Mouse (Mus musculus) heart, adult 2 months (tissue): Measurements from ENCODE around the gene Sowahb. TPM values are rescaled to one million over a fixed set of nuclear protein-coding genes. Genes with fewer than 3 reads are reported as not detected.

Source experiments
- DNase-seq, 2 experiments: peaks; one replicate each; pipeline ENCODE4 v3.0.0; 2021
- H3K27ac ChIP-seq: fragments of 200-600 bp; 2 replicates; pipeline ENCODE4 v1.8.1; 2022
- H3K27me3 ChIP-seq: fragments of 200-500 bp; 2 replicates; pipeline ENCODE4 v1.6.1; 2012; ENCODE audit warnings: mild to moderate bottlenecking, low read length, inconsistent platforms, mixed read lengths; ENCODE audit not compliant: control insufficient read depth, insufficient read depth
- H3K36me3 ChIP-seq: fragments of 200-500 bp; 2 replicates; pipeline ENCODE4 v1.6.1; 2012; ENCODE audit warnings: low read length, inconsistent platforms; ENCODE audit not compliant: control insufficient read depth, insufficient read depth
- H3K4me1 ChIP-seq: fragments of 200-500 bp; 2 replicates; pipeline ENCODE4 v1.6.1; 2011; ENCODE audit warnings: low read length; ENCODE audit not compliant: control insufficient read depth, insufficient read depth
- H3K4me3 ChIP-seq: fragments of 200-600 bp; 2 replicates; pipeline ENCODE4 v1.8.1; 2022
- H3K79me2 ChIP-seq: fragments of 200-500 bp; replicated peaks from 2 replicates; pipeline ENCODE4 v1.6.1; 2012; ENCODE audit warnings: mild to moderate bottlenecking, inconsistent platforms, low read length, moderate library complexity, mixed read lengths; ENCODE audit not compliant: control insufficient read depth, insufficient read depth
- H3K9ac ChIP-seq: fragments of 200-500 bp; 2 replicates; pipeline ENCODE4 v1.6.1; 2012; ENCODE audit warnings: low read depth, mild to moderate bottlenecking, control low read depth, inconsistent platforms, low read length, mixed read lengths
- CTCF ChIP-seq: fragments of 200-600 bp; IDR thresholded peaks from 2 replicates; pipeline ENCODE4 v1.8.1; 2022; ENCODE audit warnings: antibody characterized with exemption, mild to moderate bottlenecking, moderate library complexity
- EP300 ChIP-seq: fragments of 200-500 bp; IDR thresholded peaks from 2 replicates; pipeline ENCODE4 v1.6.1; 2011; ENCODE audit warnings: low read depth, low read length, control low read depth; ENCODE audit not compliant: insufficient read depth
- POLR2A ChIP-seq: fragments of 200-500 bp; IDR thresholded peaks from 2 replicates; pipeline ENCODE4 v1.6.1; 2011; ENCODE audit warnings: mild to moderate bottlenecking, low read depth, low read length, control low read depth; ENCODE audit not compliant: insufficient read depth
- whole genome bisulfite sequencing: fragments of 180-500 bp; shearing (Covaris S2); methylation state at CpG from one replicate; pipeline ENCODE4 v1.1.7; 2018; 5-methylcytosine and 5-hydroxymethylcytosine counted together
- intact Hi-C: fragments of 180-260 bp; cut with DNase I; formaldehyde crosslinking; loops from one replicate; pipeline ENCODE4 v1.15.1; 2025
- polyA plus RNA-seq: library from polyadenylated mRNA; depleted of rRNA; stranded (reverse); fragments of >200 nt; gene quantifications from 2 replicates; pipeline ENCODE4 v1.2.3, GENCODE M21; 2012
- total RNA-seq, 2 experiments: library from RNA; stranded (reverse); gene quantifications; 2 replicates each; pipeline ENCODE4 v1.2.3; 2021

The Sowahb gene
- total and polyA plus RNA-seq, 3 experiments: 0.04 to 0.08 TPM; not detected in 1

- Histone ChIP-seq H3K9ac (no peak overlapping the region), H3K27ac (no peak overlapping the region), H3K4me3 (no peak overlapping the region), H3K4me1 (peaks cover 1% of the 10 kb centered on the region), H3K27me3 (no peaks in the 10 kb centered on the region), H3K79me2 (no peaks in the 10 kb centered on the region), H3K36me3 (no peaks in the 10 kb centered on the region)
- no peak for DNase-seq
- TF ChIP-seq POLR2A (no peak), EP300 (no peak), CTCF (peak; percentile 47)
- 73% methylated on average over 8 of the region's 8 CpGs for WGBS
- intact Hi-C loops: no loop called here
Measured at GRCm38 (mm10) chr5:93053606-93054397, 9.0 kb upstream of the Sowahb start.

- no peaks in the 10 kb centered on the region for H3K27me3 ChIP-seq
- no peak overlapping the region for H3K27ac ChIP-seq
- H3K9ac ChIP-seq: no peak overlapping the region
- H3K36me3 ChIP-seq: no peaks in the 10 kb centered on the region
- intact Hi-C loops: no loop called here
- 55% methylated on average over 9 of the region's 9 CpGs for WGBS
- peaks cover 1% of the 10 kb centered on the region for H3K4me1 ChIP-seq
- DNase-seq: no peak
- no peak for TF ChIP-seq POLR2A
- no peak for TF ChIP-seq CTCF
- TF ChIP-seq EP300: no peak
- no peaks in the 10 kb centered on the region for H3K79me2 ChIP-seq
- no peak overlapping the region for H3K4me3 ChIP-seq
Measured at GRCm38 (mm10) chr5:93051951-93052350, 7.1 kb upstream of the Sowahb start.

DNA sequence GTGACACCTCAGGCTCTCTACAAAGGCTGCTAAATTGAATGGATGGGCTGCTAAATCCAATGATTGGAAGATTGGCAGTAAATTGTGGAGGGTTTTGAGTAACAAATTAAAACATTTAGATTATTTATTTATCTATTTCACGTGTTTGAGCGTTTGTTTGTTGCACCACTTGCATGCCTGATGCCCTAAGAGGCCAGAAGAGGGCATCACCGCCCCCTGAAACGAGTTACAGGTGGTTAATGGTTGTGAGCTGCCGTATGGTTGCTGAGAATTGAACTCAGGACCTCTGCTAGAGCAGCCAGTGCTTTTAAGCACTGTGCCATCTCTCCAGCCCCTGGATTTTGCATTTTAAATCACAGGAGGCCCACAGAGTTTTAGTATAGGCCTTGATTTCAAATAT is 6.2 kb upstream of the Sowahb start:
- intact Hi-C loops: no loop called here
- no peak for TF ChIP-seq EP300
- no peak for TF ChIP-seq POLR2A
- TF ChIP-seq CTCF: peak; percentile 36
- Histone ChIP-seq H3K9ac (no peak overlapping the region), H3K27me3 (no peaks in the 10 kb centered on the region), H3K4me1 (peaks cover 1% of the 10 kb centered on the region), H3K36me3 (no peaks in the 10 kb centered on the region), H3K27ac (no peak overlapping the region), H3K4me3 (no peak overlapping the region), H3K79me2 (no peaks in the 10 kb centered on the region)
- no peak for DNase-seq
- 71% methylated on average over 5 of the region's 5 CpGs for WGBS

DNA sequence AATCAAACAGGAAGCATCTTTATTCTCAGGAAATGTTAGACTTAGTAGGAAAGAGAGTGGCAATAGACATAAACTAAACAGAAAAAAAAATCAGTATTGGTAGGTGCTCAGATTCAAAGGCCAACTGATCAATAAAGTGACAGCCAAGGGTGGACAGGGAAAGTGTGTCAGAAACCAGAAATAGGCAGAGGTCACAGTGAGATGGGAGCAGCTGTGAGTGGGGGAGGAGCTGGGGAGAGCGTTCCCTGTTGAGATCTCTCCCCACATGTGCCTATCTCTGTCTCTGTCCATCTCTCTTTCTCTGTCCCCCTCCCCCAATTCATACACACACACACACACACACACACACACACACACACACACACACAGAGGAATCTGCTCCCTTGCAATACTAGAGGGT is 5.1 kb upstream of the Sowahb start:
- Histone ChIP-seq H3K9ac (no peak overlapping the region), H3K79me2 (no peaks in the 10 kb centered on the region), H3K4me1 (peaks cover 1% of the 10 kb centered on the region), H3K27ac (no peak overlapping the region), H3K4me3 (no peak overlapping the region), H3K36me3 (no peaks in the 10 kb centered on the region), H3K27me3 (peaks cover 4% of the 10 kb centered on the region; the same call in 1 of the 2 replicates)
- 100% methylated on average over 1 of the region's 1 CpGs for WGBS
- TF ChIP-seq CTCF (no peak), POLR2A (no peak), EP300 (no peak)
- intact Hi-C loops: no loop called here
- DNase-seq: no peak

GRCm38 (mm10) chr5:93048481-93049240 is 3.8 kb upstream of the Sowahb start:
- WGBS: 52% methylated on average over 13 of the region's 13 CpGs
- H3K9ac ChIP-seq: no peak overlapping the region
- H3K4me3 ChIP-seq: no peak overlapping the region
- DNase-seq: no peak
- no peak for TF ChIP-seq EP300
- TF ChIP-seq CTCF: no peak
- TF ChIP-seq POLR2A: no peak
- no peak overlapping the region for H3K27ac ChIP-seq
- intact Hi-C loops: no loop called here
- H3K79me2 ChIP-seq: no peaks in the 10 kb centered on the region
- peaks cover 1% of the 10 kb centered on the region for H3K4me1 ChIP-seq
- H3K27me3 ChIP-seq: peaks cover 16% of the 10 kb centered on the region
- H3K36me3 ChIP-seq: no peaks in the 10 kb centered on the region
